Mouse (Mus musculus) neutrophil, adult 59 days (primary cell): ENCODE measurements around the gene Oaz1. TPM values are rescaled to one million over a fixed set of nuclear protein-coding genes. Genes with fewer than 3 reads are reported as not detected.

Experiments
- total RNA-seq, 2 experiments: library from RNA; stranded (reverse); gene quantifications; 1 replicate in 1 of 2; 2 replicates in 1 of 2; pipeline ENCODE4 v1.2.4; 2023

Oaz1 gene
- total RNA-seq: 100 to 1,000 TPM; 575 to 577 TPM

DNA sequence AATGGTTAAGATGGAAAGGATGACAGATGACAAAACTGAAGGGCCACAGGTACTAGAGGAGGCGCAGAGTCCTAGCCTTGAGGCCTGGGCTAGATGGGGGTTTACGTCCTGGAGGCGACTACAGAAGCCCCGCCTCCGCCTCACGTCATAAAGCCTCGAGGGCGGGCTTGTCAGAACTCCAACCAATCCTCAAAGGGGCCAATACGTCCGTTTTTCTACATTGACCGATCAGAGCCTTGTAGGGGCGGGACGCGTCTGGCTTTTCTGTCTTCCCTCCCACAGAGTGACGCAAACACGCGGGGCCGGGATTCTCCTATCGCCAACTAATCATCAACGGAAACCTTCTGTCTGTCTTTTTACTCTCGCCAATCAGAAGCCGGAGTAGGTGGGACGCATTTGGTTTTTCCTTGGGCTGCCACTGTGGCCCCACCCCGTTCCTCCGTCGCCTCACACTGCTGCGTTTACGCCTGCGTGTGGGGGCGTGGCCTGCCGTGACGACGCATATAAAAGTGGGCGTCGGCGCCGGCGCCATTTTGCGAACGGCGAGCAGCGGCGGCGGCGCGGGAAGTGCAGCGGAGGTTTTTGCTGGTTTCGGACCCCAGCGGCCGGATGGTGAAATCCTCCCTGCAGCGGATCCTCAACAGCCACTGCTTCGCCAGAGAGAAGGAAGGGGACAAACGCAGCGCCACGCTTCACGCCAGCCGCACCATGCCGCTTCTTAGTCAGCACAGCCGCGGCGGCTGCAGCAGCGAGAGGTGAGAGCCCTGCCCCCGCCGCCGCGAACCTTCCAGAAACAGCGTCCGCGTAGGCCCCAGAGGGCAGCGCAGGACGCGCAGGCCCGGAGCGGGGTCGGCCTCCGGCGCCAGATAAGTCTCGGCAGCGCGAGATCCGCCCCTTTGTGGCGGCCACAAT, at the start of gene Oaz1:
Gene Oaz1 (plus strand): TSS at position 506 of the 912 bp plus-strand sequence.

GRCm38 (mm10) chr10:80798150-80799006, 28.1 kb upstream of the Oaz1 start, which contains the start of the genes Sf3a2 and Plekhj1:
Gene Sf3a2, plus strand, starts transcription at chr10:80798198.
Gene Plekhj1, minus strand, starts transcription at chr10:80798626.

DNA sequence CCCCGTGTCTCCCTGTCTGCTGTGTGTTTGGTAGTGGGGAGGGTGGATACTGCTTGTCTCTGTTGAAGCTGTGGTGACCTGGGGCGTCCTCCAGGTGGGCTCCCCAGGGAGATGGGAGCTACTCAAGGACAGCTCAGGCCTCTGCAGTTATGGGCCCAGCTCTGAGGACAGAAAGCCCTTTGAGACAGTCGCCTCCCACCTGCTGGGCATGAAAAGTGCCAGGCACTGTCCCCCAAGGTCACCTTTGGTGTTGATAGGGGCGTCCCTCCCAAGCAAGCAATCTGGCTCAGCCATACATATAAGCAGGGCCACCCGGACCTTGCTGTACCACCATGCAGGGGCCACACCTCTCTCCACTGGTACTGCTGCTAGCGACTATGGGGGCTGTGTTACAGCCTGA, 21.5 kb upstream of the Oaz1 start, which contains the start of gene Amh:
Gene Amh (plus strand): TSS at position 328 of the 400 bp plus-strand sequence.

DNA sequence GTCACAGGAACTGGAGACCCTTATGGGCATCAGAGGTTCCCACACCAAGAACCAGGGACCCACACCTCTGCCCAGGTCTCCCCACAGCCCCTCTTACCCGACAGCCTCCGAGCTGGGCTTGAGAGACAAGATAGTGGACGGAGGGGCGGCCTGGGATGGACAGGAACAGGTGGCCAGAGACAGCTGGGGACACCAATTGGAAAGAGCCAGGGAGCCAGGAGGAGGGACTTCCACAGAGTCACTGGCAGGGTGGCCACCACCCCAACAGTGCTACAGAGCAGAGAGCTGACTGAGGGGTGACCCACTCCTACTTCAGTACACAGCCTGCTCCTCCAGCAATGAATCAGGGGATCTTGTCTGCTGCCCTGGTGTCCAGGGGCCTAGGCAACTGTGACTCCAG, 13.1 kb upstream of the Oaz1 start, which contains the start of gene Jsrp1:
Gene Jsrp1 (minus strand): TSS at position 133 of the 400 bp plus-strand sequence.

DNA sequence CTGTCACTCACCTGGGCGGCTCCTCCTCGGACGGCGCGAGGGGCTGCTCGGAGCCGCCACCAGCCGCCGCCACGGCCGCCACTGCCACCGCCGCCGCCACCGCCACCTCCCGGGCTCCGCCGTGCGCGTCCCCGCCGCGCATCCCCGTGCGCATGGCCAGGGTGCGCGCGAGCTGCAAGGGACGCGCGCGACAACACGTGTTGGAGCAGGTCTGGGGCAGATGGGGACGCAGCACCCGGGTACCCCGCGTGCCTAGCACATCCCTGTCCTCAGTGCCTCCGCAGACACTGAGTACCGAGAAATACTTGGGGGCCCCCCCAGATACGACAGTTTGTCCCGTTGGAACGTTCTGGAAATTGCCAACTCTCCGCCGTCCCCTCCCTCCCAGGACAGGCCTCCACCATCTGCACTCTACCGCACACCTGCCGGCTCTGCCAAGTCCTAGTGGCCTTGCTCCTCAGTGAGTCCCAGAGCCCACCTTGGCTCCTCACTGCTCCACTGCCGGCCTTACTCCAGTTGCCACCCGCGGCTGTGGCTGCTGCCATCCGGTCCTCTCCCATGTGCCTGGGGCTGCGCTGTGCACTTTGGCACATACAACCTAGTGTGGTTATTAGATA, 17.6 kb downstream of the Oaz1 start, which contains the start of gene Lingo3:
Gene Lingo3 (minus strand): TSS at position 109 of the 617 bp plus-strand sequence.

DNA sequence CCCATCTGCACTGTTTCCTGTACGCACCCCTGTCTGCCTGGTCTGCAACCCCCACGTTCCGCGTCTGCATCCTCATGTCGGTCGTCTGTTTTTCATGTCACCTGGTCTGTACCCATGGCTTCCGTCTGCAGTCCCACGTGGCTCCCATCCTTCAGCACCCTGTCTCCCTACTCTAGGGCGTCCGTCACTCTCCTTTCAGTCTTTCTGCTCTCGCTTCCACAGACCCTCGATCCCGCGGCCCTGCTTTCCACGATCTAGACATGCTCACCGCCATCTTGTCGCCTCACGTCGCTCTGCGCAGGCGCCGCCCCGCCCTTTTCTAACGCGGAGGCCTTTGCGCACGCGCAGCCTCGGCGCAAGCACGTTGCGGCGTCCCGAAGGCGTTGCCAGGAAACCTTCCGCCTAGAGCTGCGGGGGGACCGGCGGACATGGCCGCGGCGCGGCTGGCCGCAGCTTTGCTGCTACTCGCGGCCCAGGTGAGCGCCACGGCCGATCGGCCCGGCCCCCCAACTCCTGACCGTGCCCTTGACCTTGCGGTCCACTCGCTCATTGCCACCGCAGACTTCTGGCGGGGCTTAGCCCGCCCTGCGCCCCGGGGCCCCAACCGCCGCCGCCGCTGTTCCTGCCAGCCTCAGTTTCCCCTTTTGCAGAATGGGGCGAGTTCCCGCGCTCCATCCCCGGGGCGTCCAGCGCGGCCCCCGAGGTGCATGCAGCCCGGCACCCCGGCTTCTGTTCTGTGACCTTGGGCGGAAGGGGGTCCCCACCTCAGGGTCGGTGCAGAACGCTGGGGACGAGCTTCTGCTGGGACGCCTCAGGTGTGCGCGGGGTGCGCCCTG, 28.7 kb downstream of the Oaz1 start, which contains the start of the genes Lsm7 and Sppl2b:
Gene Lsm7 (minus strand): TSS at position 297 of the 836 bp plus-strand sequence.
Gene Sppl2b (plus strand): TSS at position 363 of the 836 bp plus-strand sequence.

DNA sequence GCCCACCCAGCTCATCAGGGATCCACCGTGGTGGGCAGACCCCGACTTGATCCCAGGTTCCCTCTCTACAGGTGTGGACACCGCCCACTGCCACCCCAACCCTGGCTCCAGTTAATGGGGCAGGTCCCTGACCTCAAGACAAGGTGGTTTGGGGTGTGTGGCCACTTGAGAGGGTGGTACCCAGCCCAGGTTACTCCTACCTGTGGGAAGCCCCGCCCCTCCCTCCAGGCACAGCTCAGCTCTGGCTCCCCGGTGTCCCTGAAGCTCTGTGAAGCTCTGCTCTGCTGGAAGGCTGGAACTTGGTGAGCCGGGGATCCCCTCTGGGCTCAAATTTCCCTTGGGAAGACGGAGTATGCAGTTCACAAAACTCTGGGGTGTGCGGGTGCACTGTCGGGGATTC, 45.1 kb downstream of the Oaz1 start, which contains the start of gene Tmprss9:
Gene Tmprss9 (plus strand): TSS at position 268 of the 400 bp plus-strand sequence.

Other genes starting within 250 kb of the Oaz1 start
- 1 to 10 TPM; 8.1 to 9.0 TPM for gene Klf16, start 249.3 kb upstream of the Oaz1 start, total RNA-seq
- gene Abhd17a, start 236.3 kb upstream of the Oaz1 start, total RNA-seq: 10 to 100 TPM; 49.2 to 49.7 TPM
- gene Scamp4, start 223.8 kb upstream of the Oaz1 start, total RNA-seq: 10 to 100 TPM; 10.7 to 11.9 TPM
- 1 to 10 TPM; 1.4 to 3.0 TPM for gene Adat3, start 223.8 kb upstream of the Oaz1 start, total RNA-seq
- 1 to 10 TPM in 1 of 2 experiments, under 1 TPM in 1; 0.69 to 1.1 TPM for gene Gm49322, start 220.6 kb upstream of the Oaz1 start, total RNA-seq
- 100 to 1,000 TPM; 131 TPM for gene Csnk1g2, start 203.8 kb upstream of the Oaz1 start, total RNA-seq
- gene Btbd2, start 169.6 kb upstream of the Oaz1 start, total RNA-seq: 10 to 100 TPM; 14.8 to 25.5 TPM
- gene Mknk2, start 148.5 kb upstream of the Oaz1 start, total RNA-seq: 100 to 1,000 TPM; 173 to 188 TPM
- 100 to 1,000 TPM; 137 to 153 TPM for gene Mob3a, start 124.7 kb upstream of the Oaz1 start, total RNA-seq
- gene Izumo4, start 124.5 kb upstream of the Oaz1 start, total RNA-seq: 10 to 100 TPM; 15.2 to 15.8 TPM
- gene Ap3d1, start 84.4 kb upstream of the Oaz1 start, total RNA-seq: 100 to 1,000 TPM in 1 of 2 experiments, 10 to 100 TPM in 1; 82.9 to 110 TPM
- gene Dot1l, start 71.5 kb upstream of the Oaz1 start, total RNA-seq: 10 to 100 TPM; 25.7 to 29.4 TPM
- gene Sf3a2, start 28.5 kb upstream of the Oaz1 start, total RNA-seq: 10 to 100 TPM; 46.8 to 52.8 TPM
- gene Plekhj1, start 28.0 kb upstream of the Oaz1 start, total RNA-seq: 10 to 100 TPM; 71.4 to 87.6 TPM
- gene Amh, start 21.4 kb upstream of the Oaz1 start, total RNA-seq: under 1 TPM; 0.37 to 0.76 TPM
- gene Jsrp1, start 13.2 kb upstream of the Oaz1 start, total RNA-seq: not detected
- gene Lingo3, start 17.4 kb downstream of the Oaz1 start, total RNA-seq: not detected
- gene Lsm7, start 28.6 kb downstream of the Oaz1 start, total RNA-seq: 10 to 100 TPM; 16.3 to 17.5 TPM
- 10 to 100 TPM; 23.0 to 25.9 TPM for gene Sppl2b, start 28.6 kb downstream of the Oaz1 start, total RNA-seq
- not detected for gene Tmprss9, start 45.2 kb downstream of the Oaz1 start, total RNA-seq
- 10 to 100 TPM; 43.0 to 50.4 TPM for gene Timm13, start 74.3 kb downstream of the Oaz1 start, total RNA-seq
- gene Lmnb2, start 91.6 kb downstream of the Oaz1 start, total RNA-seq: 10 to 100 TPM; 20.5 to 24.4 TPM
- 10 to 100 TPM; 24.5 to 33.7 TPM for gene Gadd45b, start 103.4 kb downstream of the Oaz1 start, total RNA-seq
- 1 to 10 TPM in 1 of 2 experiments, under 1 TPM in 1; 0.58 to 1.3 TPM for gene Gng7, start 188.3 kb downstream of the Oaz1 start, total RNA-seq
- not detected for gene Diras1, start 199.0 kb downstream of the Oaz1 start, total RNA-seq
- gene Slc39a3, start 210.8 kb downstream of the Oaz1 start, total RNA-seq: 10 to 100 TPM; 11.6 to 13.3 TPM
- gene Sgta, start 233.5 kb downstream of the Oaz1 start, total RNA-seq: 10 to 100 TPM; 49.0 to 54.7 TPM
- 1 to 10 TPM; 5.8 to 6.9 TPM for gene Thop1, start 243.4 kb downstream of the Oaz1 start, total RNA-seq